Mouse (Mus musculus): ENCODE measurements at regions not wholly inside any gene's neighbourhood (a gene's known extent, or its start where the extent isn't known, plus 50 kb on each side); places are given as distances from the start of the nearest gene placed in this dataset.
"Not testable (repeated sequence)": the region's sequence is repeated elsewhere in the genome, so short reads cannot be mapped to it uniquely, and the experiment has no call there.

DNA sequence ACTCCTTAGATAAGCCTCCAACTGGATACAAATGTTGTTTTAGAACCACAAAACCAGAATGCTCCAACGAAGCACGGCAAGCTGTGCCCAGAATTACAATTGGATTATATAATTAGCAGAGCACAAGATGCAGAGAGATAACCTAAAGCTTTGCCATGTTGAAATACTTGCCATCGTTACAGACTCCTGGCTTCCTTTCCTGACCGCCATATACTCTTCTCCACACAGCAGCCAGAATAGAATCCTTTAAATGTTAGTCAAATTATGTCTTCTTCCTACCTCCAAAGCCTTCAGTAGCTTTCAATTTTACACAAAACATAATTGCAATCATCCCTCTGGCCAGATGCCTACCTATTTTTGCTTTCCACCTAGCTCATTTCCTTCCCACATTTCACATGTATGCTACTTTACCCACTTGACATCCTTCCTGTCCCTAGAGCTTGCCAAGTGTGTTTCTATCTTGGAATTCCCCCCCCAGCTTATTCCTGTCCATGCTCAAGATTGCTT, 52.8 kb upstream of the G2e3 start:
- peak in 1 of 2 experiments; percentile 69 for DNase-seq (ENCODE audit: low spot score in 2 of 2)

DNA sequence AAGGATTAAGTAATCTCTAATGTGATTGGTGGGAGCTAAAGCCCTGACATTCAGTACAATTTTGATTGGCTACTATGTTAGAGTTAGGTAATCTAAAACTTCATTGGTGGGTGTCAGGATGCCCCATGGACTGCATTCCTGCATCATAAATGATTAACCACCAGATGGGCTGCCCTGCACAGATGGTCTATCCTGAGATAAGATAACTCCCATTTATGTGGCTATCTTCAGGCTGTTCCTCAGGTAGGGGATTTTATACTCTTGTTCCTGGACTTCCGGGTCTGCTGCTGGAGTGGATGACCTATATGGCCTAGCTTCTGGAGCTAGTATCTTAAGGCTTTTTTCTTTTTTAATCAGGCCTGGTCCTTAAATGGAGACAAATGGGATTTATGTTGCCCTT, 69.5 kb upstream of the G2e3 start:
- DNase-seq (ENCODE audit: low spot score in 2 of 2) = no peak

DNA sequence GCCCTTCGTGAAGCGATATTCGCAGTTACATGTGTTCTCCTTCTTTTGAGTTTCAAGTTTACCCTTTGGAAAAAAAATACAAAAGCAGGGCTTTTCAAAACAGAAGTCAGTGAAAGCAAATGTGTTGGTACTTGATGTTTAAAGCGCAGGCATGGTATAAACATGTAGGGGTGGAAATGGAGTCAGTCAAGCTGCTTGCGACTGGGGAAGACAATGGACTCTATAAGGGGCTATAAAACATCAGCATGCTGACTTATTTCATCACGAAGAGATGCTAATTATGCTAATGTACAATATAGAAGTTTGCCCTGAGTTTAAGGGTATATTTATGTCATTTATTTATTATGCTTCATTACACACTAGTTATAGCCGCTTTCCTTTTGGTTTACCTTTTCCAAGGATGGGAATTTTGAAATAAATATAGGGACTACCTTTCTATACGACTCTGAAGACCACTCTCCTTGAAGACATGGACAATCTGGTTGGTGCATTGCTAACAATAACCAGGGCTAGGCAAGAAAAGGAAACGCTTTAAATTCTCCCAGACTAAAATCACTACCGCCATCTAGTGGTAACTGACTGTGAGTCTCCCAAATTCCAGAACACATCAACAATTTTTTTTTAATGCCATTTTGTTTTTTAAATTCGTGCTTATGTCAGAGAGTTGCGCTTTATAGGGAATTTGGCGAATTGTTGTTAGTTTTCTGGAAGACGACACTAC, 71.9 kb upstream of the G2e3 start:
- peak in 1 of 2 experiments; percentile 63 for DNase-seq (ENCODE audit: low spot score in 2 of 2)

GRCm38 (mm10) chr12:51273486-51273885, 74.4 kb upstream of the G2e3 start:
- no peak for DNase-seq (ENCODE audit: low spot score in 2 of 2)

DNA sequence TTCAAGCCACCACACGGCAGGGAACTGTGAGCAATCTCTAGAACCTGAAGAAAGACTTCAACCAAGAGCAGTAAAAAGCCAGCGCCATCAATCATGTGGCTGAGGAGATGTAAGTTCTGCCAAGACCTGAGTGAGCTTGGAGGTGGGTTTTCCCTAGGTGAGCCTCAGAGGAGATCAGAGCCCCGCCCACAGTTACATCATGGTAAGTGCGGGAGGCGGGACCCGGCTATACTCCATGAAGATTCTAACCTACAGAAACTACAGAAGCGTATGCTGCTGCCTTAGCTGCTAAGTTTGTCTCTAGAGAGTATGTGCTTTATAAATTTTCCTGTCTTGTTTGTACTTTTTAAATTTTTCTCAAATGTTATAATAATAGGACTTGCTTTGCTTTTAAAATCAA, 105.0 kb upstream of the G2e3 start:
- DNase-seq (ENCODE audit: low spot score in 2 of 2) = no peak

- DNase-seq (ENCODE audit: low spot score in 2 of 2) = peak; percentile 38 to 58
Measured at GRCm38 (mm10) chr12:51241131-51241781, 106.6 kb upstream of the G2e3 start.

GRCm38 (mm10) chr12:51211691-51212090, 136.2 kb upstream of the G2e3 start:
- DNase-seq (ENCODE audit: low spot score in 2 of 2) = no peak

GRCm38 (mm10) chr12:51196289-51196688, 151.6 kb upstream of the G2e3 start:
- no peak for DNase-seq (ENCODE audit: low spot score in 2 of 2)

DNA sequence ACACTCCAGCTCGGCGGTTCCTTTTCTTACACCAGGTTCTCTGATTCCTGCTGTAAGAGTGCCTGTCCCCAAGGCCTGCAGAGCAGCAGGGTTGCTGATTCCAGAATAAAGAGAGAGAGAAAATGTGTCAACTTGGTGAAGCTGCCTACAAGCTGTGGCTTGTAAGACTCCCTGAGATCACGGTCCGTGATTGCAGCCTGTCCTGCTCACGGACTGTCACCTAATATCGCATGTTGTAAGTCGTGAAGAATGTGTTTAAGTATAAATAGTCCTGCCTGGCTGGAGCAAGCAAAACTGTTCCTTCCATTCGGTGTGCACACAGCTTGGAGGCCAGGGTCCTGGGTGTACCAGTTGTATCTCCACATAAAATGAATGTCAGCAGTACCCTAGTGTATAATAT, 152.7 kb upstream of the G2e3 start:
- no peak for DNase-seq (ENCODE audit: low spot score in 2 of 2)

DNA sequence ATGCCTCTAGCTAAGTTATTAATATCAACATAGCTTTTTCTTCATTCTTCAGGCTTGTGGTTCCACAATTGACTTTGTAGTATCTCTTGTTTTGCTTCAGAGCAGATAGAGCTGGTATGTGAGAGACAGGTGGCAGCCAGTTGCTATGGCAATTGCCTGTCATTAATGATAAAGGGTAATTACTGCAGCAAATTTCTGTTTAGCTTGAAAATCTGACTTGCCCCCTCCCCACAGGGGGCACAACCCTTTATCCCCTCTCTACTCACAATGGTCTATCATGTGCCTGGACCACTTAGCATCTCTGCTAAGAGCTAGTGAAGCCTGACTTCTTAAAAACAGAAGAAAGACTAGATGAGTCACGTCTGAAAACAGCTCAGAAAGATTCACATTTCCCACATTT, 157.1 kb upstream of the G2e3 start:
- peak in 1 of 2 experiments; percentile 45 for DNase-seq (ENCODE audit: low spot score in 2 of 2)

GRCm38 (mm10) chr12:51190186-51190585, 157.7 kb upstream of the G2e3 start:
- DNase-seq (ENCODE audit: low spot score in 2 of 2) = no peak

- peak; percentile 43 to 91 for DNase-seq (ENCODE audit: low spot score in 2 of 2)
Measured at GRCm38 (mm10) chr12:51188229-51188628, 159.6 kb upstream of the G2e3 start.

DNA sequence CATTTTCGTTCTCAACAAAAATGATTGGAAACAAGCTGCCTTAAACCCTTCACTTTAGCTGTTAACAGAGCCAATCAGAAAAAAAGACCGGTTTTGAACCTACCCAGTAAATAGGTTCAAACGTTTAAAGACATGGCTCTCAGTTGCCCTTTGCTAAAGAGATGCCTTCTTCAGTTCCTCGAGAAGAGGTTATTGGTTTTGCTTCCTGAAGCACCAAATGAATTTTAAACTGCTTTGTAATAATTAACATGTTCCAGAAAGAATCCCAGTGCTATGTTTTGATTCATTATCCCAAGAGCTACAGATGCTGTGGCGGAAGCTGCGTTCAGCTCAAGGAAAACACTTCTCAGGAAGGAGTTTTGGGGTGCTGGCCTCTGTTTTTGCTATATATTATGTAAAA, 160.1 kb upstream of the G2e3 start:
- DNase-seq (ENCODE audit: low spot score in 2 of 2) = peak in 1 of 2 experiments; percentile 54

DNA sequence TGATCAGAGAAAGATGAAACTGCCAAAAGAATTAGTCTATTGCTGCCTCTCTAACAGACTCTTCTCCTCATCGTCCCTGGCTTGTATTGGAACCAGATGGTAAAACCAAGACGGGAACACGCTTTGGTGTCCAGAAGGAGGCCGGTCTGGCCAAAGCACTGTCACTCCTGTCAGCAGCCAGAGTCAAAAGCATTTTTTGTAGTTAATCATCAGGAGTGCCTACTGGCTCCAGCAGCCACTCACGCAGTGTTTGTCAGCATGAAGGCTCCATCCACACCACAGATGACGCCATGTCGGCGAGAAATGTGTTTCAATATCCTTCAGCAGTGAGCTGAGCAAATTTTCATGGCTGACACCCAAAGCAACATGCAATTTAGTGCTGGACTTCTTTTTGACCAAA, 162.1 kb upstream of the G2e3 start:
- DNase-seq (ENCODE audit: low spot score in 2 of 2) = peak; percentile 29 to 54

- no peak for DNase-seq (ENCODE audit: low spot score in 2 of 2)
Measured at GRCm38 (mm10) chr12:51174906-51175756, 172.7 kb upstream of the G2e3 start.

- DNase-seq (ENCODE audit: low spot score in 2 of 2) = no peak
Measured at GRCm38 (mm10) chr12:51165186-51165585, 182.7 kb upstream of the G2e3 start.

DNA sequence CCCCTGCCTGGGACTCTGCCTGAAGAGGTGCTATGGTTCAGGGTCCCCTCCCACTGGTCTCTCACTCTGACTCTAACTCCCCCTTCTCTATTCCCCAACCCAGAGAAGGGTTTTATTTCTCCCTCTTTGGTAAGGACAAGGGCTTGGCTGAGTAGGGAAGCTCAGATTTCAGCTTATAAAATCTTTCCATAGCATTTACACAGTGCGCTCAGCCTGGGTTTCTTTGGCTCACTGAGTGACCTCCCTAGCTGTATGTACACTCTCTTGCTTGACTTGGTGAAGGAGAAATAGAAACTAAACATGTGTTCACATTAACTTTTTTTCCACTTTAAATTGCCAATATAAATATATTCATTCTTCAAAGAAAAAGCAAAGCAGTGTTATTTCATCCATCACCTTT, 186.9 kb upstream of the G2e3 start:
- no peak for DNase-seq (ENCODE audit: low spot score in 2 of 2)

GRCm38 (mm10) chr12:51160122-51160521, 187.7 kb upstream of the G2e3 start:
- DNase-seq (ENCODE audit: low spot score in 2 of 2) = no peak

GRCm38 (mm10) chr12:51147963-51148362, 199.9 kb upstream of the G2e3 start:
- DNase-seq (ENCODE audit: low spot score in 2 of 2) = peak in 1 of 2 experiments; percentile 3

DNA sequence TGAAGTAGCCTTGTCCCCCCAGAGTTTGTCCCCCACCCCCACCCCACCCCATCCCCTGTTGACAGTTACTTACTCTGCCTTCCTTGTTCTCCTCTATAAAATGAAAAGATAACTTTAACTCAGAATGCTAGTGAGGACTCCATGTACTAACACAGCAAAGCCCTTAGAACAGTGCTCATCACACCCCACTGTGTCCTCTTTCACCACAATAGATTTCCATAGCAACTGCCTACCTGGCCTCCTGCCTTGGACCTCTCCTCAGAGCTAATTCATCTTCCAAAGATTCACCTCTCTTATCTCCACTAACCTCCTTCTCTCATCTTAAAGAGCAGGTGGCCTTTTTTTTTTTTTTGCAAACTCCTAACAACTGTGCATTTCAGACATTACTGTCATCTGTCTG, 204.0 kb upstream of the G2e3 start:
- no peak for DNase-seq (ENCODE audit: low spot score in 2 of 2)

DNA sequence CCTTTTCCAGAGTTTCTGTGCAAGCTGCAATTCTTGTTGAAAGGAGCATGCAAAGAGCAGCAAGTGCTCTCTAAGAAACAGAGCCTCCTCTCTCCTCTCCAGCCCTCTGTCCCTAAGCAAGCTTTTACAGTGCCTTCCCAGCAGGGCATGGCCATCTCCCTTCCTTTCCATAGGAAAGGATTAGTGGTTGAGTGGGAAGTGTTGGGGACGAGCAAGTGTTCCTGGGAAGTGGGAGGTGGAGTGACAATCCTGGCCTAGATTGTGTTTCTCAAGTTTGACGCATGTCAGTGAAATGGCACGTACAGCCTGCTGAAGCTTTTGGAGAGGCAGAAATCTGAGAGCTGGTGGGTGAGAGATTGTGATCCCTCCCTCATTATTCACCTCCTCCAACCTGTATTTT, 204.7 kb upstream of the G2e3 start:
- peak; percentile 19 to 54 for DNase-seq (ENCODE audit: low spot score in 2 of 2)

- DNase-seq (ENCODE audit: low spot score in 2 of 2) = not testable (repeated sequence)
Measured at GRCm38 (mm10) chr12:51133676-51134075, 214.2 kb upstream of the G2e3 start.
